Mouse (Mus musculus): ENCODE measurements at regions not wholly inside any gene's neighbourhood (a gene's known extent, or its start where the extent isn't known, plus 50 kb on each side); places are given as distances from the start of the nearest gene placed in this dataset.

GRCm38 (mm10) chr9:116227738-116228137 lies 52.6 kb upstream of the Tgfbr2 start:
- ATAC-seq (replicated peaks): no peak
- H3K4me2 ChIP-seq (replicated peaks): no peak overlapping the region
- H3K27me3 ChIP-seq: no peaks in the 10 kb centered on the region
- 92% methylated on average over 7 of the region's 7 CpGs for WGBS
- no peaks in the 10 kb centered on the region for H3K9me3 ChIP-seq
- no peak overlapping the region for H3K9ac ChIP-seq (replicated peaks)
- peaks cover 11% of the 10 kb centered on the region for H3K4me1 ChIP-seq
- H3K4me3 ChIP-seq: no peak overlapping the region
- H3K27ac ChIP-seq (replicated peaks): no peak overlapping the region
- H3K36me3 ChIP-seq: no peaks in the 10 kb centered on the region

Data from forebrain, embryonic 15.5 days (tissue).